Mouse (Mus musculus): ENCODE results near the gene Gm12790. TPM values are rescaled to one million over a fixed set of nuclear protein-coding genes. Genes with fewer than 3 reads are reported as not detected.

Gm12790 gene
- not detected for polyA plus RNA-seq (2015; fragmentation: Illumina TruSeq; extraction: RNeasy Lipid Tissue Mini Kit (QIAGEN cat#74804); ENCODE audit: insufficient read depth, low replicate concordance)

GRCm38 (mm10) chr4:101980949-101981348, at the start of gene Gm12790:
Gene Gm12790 (minus strand): TSS chr4:101981049.

GRCm38 (mm10) chr4:101986326-101986725, 5.5 kb upstream of the Gm12790 start, which contains the start of gene Gm12789:
Gene Gm12789 (plus strand): TSS chr4:101986626.

GRCm38 (mm10) chr4:101940107-101940506, 40.7 kb downstream of the Gm12790 start, which contains the start of gene Gm12794:
Gene Gm12794 (plus strand): TSS chr4:101940407.

Other genes with a start within 250 kb of the Gm12790 start
- not detected for gene B020004J07Rik, start 137.0 kb downstream of the Gm12790 start, polyA plus RNA-seq (2015; fragmentation: Illumina TruSeq; extraction: RNeasy Lipid Tissue Mini Kit (QIAGEN cat#74804); ENCODE audit: insufficient read depth, low replicate concordance)
- not detected for gene C130073F10Rik, start 87.3 kb downstream of the Gm12790 start, polyA plus RNA-seq (2015; fragmentation: Illumina TruSeq; extraction: RNeasy Lipid Tissue Mini Kit (QIAGEN cat#74804); ENCODE audit: insufficient read depth, low replicate concordance)
- gene Gm12800, start 71.9 kb downstream of the Gm12790 start, polyA plus RNA-seq (2015; fragmentation: Illumina TruSeq; extraction: RNeasy Lipid Tissue Mini Kit (QIAGEN cat#74804); ENCODE audit: insufficient read depth, low replicate concordance) = not detected
- not detected for gene Gm12794, start 40.6 kb downstream of the Gm12790 start, polyA plus RNA-seq (2015; fragmentation: Illumina TruSeq; extraction: RNeasy Lipid Tissue Mini Kit (QIAGEN cat#74804); ENCODE audit: insufficient read depth, low replicate concordance)
- not detected for gene Gm12789, start 5.6 kb upstream of the Gm12790 start, polyA plus RNA-seq (2015; fragmentation: Illumina TruSeq; extraction: RNeasy Lipid Tissue Mini Kit (QIAGEN cat#74804); ENCODE audit: insufficient read depth, low replicate concordance)
- 71.6 TPM for gene Pde4b, start 106.5 kb upstream of the Gm12790 start, polyA plus RNA-seq (2015; fragmentation: Illumina TruSeq; extraction: RNeasy Lipid Tissue Mini Kit (QIAGEN cat#74804); ENCODE audit: insufficient read depth, low replicate concordance)